Mouse (Mus musculus) spleen, adult 18-20 months (tissue): ENCODE results near the gene Rab4b.

Experiments
- DNase-seq, 2 experiments: peaks; one replicate each; pipeline ENCODE4 v3.0.0; 2022; ENCODE audit warnings: mixed read lengths in 2 of 2

Gene Rab4b

GRCm38 (mm10) chr7:27158171-27158570, 20.5 kb downstream of the Rab4b start:
- no peak for DNase-seq

GRCm38 (mm10) chr7:27156005-27156404, 22.7 kb downstream of the Rab4b start:
- DNase-seq = no peak

GRCm38 (mm10) chr7:27153205-27153764, 25.4 kb downstream of the Rab4b start, which contains the start of gene Cyp2t4:
TSS of gene Cyp2t4 (plus strand) at chr7:27153714.
- no peak for DNase-seq

GRCm38 (mm10) chr7:27136410-27136996, 42.2 kb downstream of the Rab4b start:
- DNase-seq = no peak

- DNase-seq = no peak
Observed at GRCm38 (mm10) chr7:27133757-27134156, 44.9 kb downstream of the Rab4b start.

GRCm38 (mm10) chr7:27133156-27133555, 45.5 kb downstream of the Rab4b start:
- no peak for DNase-seq

- DNase-seq = peak in 1 of 2 experiments; percentile 39
Observed at GRCm38 (mm10) chr7:27132588-27132987, 46.1 kb downstream of the Rab4b start.

- DNase-seq = no peak
Observed at GRCm38 (mm10) chr7:27131387-27131786, 47.3 kb downstream of the Rab4b start.

- no peak for DNase-seq
Observed at GRCm38 (mm10) chr7:27130521-27131370, 48.0 kb downstream of the Rab4b start.

- DNase-seq = no peak
Observed at GRCm38 (mm10) chr7:27129811-27130210, 48.9 kb downstream of the Rab4b start.

GRCm38 (mm10) chr7:27128946-27129345, 49.8 kb downstream of the Rab4b start:
- DNase-seq = no peak

GRCm38 (mm10) chr7:27128162-27128561, 50.5 kb downstream of the Rab4b start:
- DNase-seq = no peak

- DNase-seq = no peak
Observed at GRCm38 (mm10) chr7:27124969-27125368, 53.7 kb downstream of the Rab4b start.

GRCm38 (mm10) chr7:27124305-27124832, 54.3 kb downstream of the Rab4b start:
- no peak for DNase-seq

GRCm38 (mm10) chr7:27119676-27120075, 59.0 kb downstream of the Rab4b start, which contains the start of gene Cyp2f2:
TSS of gene Cyp2f2 (plus strand) at chr7:27119909.
- no peak for DNase-seq
